Comparison of ENCODE assay signal across 26 mouse cellular contexts in genomic region chr10:69527318-69527717, GRCm38 (mm10).
DNase-seq lines count a peak whose midpoint lies in the region; ATAC-seq lines count a peak whose summit lies in the region.
"Had no signal": no experiment of that assay in that cellular context is flagged by ENCODE, and none has a peak within 500 bp of the region (broad histone marks: within the 10 kb centered on the region; RNA-seq: fewer than 3 reads in every experiment).

No protein-coding gene starts in this region.

- no peak overlapping the region for H3K27ac ChIP-seq in embryonic facial prominence, embryonic 13.5 days
- no peak overlapping the region for H3K27ac ChIP-seq in embryonic facial prominence, embryonic 10.5 days (replicated peaks)
- 0 out of 2 replicates have a peak overlapping the region, but pooled peaks have one; percentile 13 for H3K27ac ChIP-seq in midbrain, embryonic 16.5 days (ENCODE audit: low read length)
- no peak overlapping the region for H3K27ac ChIP-seq in midbrain, embryonic 14.5 days (replicated peaks; ENCODE audit: low read depth, low read length)
- H3K27ac ChIP-seq in stomach, embryonic 16.5 days (ENCODE audit: low read length) = peak overlapping the region; percentile 64
- H3K27ac ChIP-seq in hindbrain, embryonic 10.5 days = no peak overlapping the region
- H3K27ac ChIP-seq: forebrain, embryonic 10.5 days; heart, embryonic 15.5 days; hindbrain, embryonic 12.5 days; intestine, embryonic 15.5 days had no signal

- H3K36me3 ChIP-seq in embryonic facial prominence, embryonic 13.5 days = no peaks in the 10 kb centered on the region
- H3K36me3 ChIP-seq in embryonic facial prominence, embryonic 10.5 days (replicated peaks) = no peaks in the 10 kb centered on the region
- no peaks in the 10 kb centered on the region for H3K36me3 ChIP-seq in midbrain, embryonic 16.5 days (ENCODE audit: control insufficient read depth, insufficient read depth, low read length)
- H3K36me3 ChIP-seq in midbrain, embryonic 14.5 days (ENCODE audit: control insufficient read depth, insufficient read depth, low read length) = no peaks in the 10 kb centered on the region
- H3K36me3 ChIP-seq in stomach, embryonic 16.5 days (ENCODE audit: control insufficient read depth, insufficient read depth, low read length) = no peaks in the 10 kb centered on the region
- no peaks in the 10 kb centered on the region for H3K36me3 ChIP-seq in hindbrain, embryonic 10.5 days
- H3K36me3 ChIP-seq: forebrain, embryonic 10.5 days; heart, embryonic 12.5 days; heart, embryonic 15.5 days; hindbrain, embryonic 12.5 days; intestine, embryonic 15.5 days had no signal

- H3K4me3 ChIP-seq in embryonic facial prominence, embryonic 13.5 days = no peak overlapping the region
- no peak overlapping the region for H3K4me3 ChIP-seq in embryonic facial prominence, embryonic 10.5 days
- no peak overlapping the region for H3K4me3 ChIP-seq in midbrain, embryonic 16.5 days (ENCODE audit: low read depth, low read length)
- H3K4me3 ChIP-seq in midbrain, embryonic 14.5 days (replicated peaks; ENCODE audit: low read depth, low read length) = no peak overlapping the region
- H3K4me3 ChIP-seq in stomach, embryonic 16.5 days (replicated peaks; ENCODE audit: low read length) = no peak overlapping the region
- H3K4me3 ChIP-seq in hindbrain, embryonic 10.5 days = no peak overlapping the region
- H3K4me3 ChIP-seq: erythroblast, embryonic 14.5 days; forebrain, embryonic 10.5 days; heart, embryonic 12.5 days; heart, embryonic 15.5 days; hindbrain, embryonic 12.5 days; intestine, embryonic 15.5 days had no signal

- H3K4me1 ChIP-seq in embryonic facial prominence, embryonic 13.5 days = peaks cover 7% of the 10 kb centered on the region
- peaks cover 21% of the 10 kb centered on the region for H3K4me1 ChIP-seq in embryonic facial prominence, embryonic 10.5 days
- H3K4me1 ChIP-seq in midbrain, embryonic 16.5 days (ENCODE audit: control insufficient read depth, insufficient read depth, low read length) = peaks cover 8% of the 10 kb centered on the region
- H3K4me1 ChIP-seq in midbrain, embryonic 14.5 days (ENCODE audit: control insufficient read depth, insufficient read depth, low read length) = 0 out of 2 replicates have a peak, but pooled peaks cover 1% of the 10 kb centered on the region
- no peaks in the 10 kb centered on the region for H3K4me1 ChIP-seq in stomach, embryonic 16.5 days (ENCODE audit: control insufficient read depth, insufficient read depth, low read length)
- peaks cover 5% of the 10 kb centered on the region for H3K4me1 ChIP-seq in hindbrain, embryonic 10.5 days (replicated peaks)
- H3K4me1 ChIP-seq: intestine, embryonic 15.5 days had no signal

- no peak overlapping the region for H3K9ac ChIP-seq in embryonic facial prominence, embryonic 13.5 days
- no peak overlapping the region for H3K9ac ChIP-seq in midbrain, embryonic 16.5 days (ENCODE audit: low read depth, low read length)
- H3K9ac ChIP-seq in midbrain, embryonic 14.5 days (replicated peaks; ENCODE audit: low read length) = no peak overlapping the region
- no peak overlapping the region for H3K9ac ChIP-seq in stomach, embryonic 16.5 days (ENCODE audit: low read length)
- H3K9ac ChIP-seq: heart, embryonic 12.5 days; heart, embryonic 15.5 days; hindbrain, embryonic 12.5 days; intestine, embryonic 15.5 days had no signal

- H3K9me3 ChIP-seq in embryonic facial prominence, embryonic 13.5 days = no peaks in the 10 kb centered on the region
- no peaks in the 10 kb centered on the region for H3K9me3 ChIP-seq in embryonic facial prominence, embryonic 10.5 days
- H3K9me3 ChIP-seq in midbrain, embryonic 16.5 days (replicated peaks; ENCODE audit: control insufficient read depth, low read length, poor library complexity, severe bottlenecking) = no peaks in the 10 kb centered on the region
- no peaks in the 10 kb centered on the region for H3K9me3 ChIP-seq in midbrain, embryonic 14.5 days (ENCODE audit: control insufficient read depth, low read length)
- H3K9me3 ChIP-seq in stomach, embryonic 16.5 days (replicated peaks; ENCODE audit: control insufficient read depth, low read length) = no peaks in the 10 kb centered on the region
- no peaks in the 10 kb centered on the region for H3K9me3 ChIP-seq in hindbrain, embryonic 10.5 days
- H3K9me3 ChIP-seq: forebrain, embryonic 10.5 days; heart, embryonic 15.5 days; hindbrain, embryonic 12.5 days; intestine, embryonic 15.5 days had no signal

- H3K27me3 ChIP-seq in embryonic facial prominence, embryonic 13.5 days = no peaks in the 10 kb centered on the region
- no peaks in the 10 kb centered on the region for H3K27me3 ChIP-seq in embryonic facial prominence, embryonic 10.5 days (replicated peaks; ENCODE audit: low read depth, poor library complexity, severe bottlenecking)
- H3K27me3 ChIP-seq in midbrain, embryonic 16.5 days (ENCODE audit: control insufficient read depth, insufficient read depth, low read depth, low read length) = no peaks in the 10 kb centered on the region
- no peaks in the 10 kb centered on the region for H3K27me3 ChIP-seq in midbrain, embryonic 14.5 days (ENCODE audit: control insufficient read depth, insufficient read depth, low read length)
- no peaks in the 10 kb centered on the region for H3K27me3 ChIP-seq in stomach, embryonic 16.5 days (ENCODE audit: control insufficient read depth, insufficient read depth, low read length)
- H3K27me3 ChIP-seq in hindbrain, embryonic 10.5 days (ENCODE audit: insufficient read depth, poor library complexity, severe bottlenecking) = no peaks in the 10 kb centered on the region
- H3K27me3 ChIP-seq: heart, embryonic 12.5 days; heart, embryonic 15.5 days; hindbrain, embryonic 12.5 days; intestine, embryonic 15.5 days had no signal

- ATAC-seq in embryonic facial prominence, embryonic 13.5 days (ENCODE audit: insufficient number of reproducible peaks, insufficient read depth, low FRiP score, low TSS enrichment, low read depth) = peak; percentile 49; the same call in 1 of the 2 replicates
- ATAC-seq in midbrain, embryonic 16.5 days = no peak
- no peak for ATAC-seq in midbrain, embryonic 14.5 days (ENCODE audit: low FRiP score, low TSS enrichment)
- 0 out of 2 replicates have a peak, but pooled peaks have one; percentile 21 for ATAC-seq in stomach, embryonic 16.5 days (ENCODE audit: insufficient read depth, low FRiP score)
- ATAC-seq: activated CD4-positive, CD25-positive, alpha-beta regulatory T cell, adult 4 months; forebrain, embryonic 14.5 days; hindbrain, embryonic 16.5 days; intestine, embryonic 15.5 days had no signal

- H3K4me2 ChIP-seq in embryonic facial prominence, embryonic 13.5 days = peak overlapping the region; percentile 9; the same call in 1 of the 2 replicates
- H3K4me2 ChIP-seq in midbrain, embryonic 16.5 days (ENCODE audit: low read length) = no peak overlapping the region
- no peak overlapping the region for H3K4me2 ChIP-seq in midbrain, embryonic 14.5 days (ENCODE audit: low read length)
- no peak overlapping the region for H3K4me2 ChIP-seq in stomach, embryonic 16.5 days (ENCODE audit: low read depth, low read length)
- H3K4me2 ChIP-seq: heart, embryonic 12.5 days; heart, embryonic 15.5 days; hindbrain, embryonic 12.5 days; intestine, embryonic 15.5 days had no signal

- DNase-seq in embryonic facial prominence, embryonic 10.5 days (ENCODE audit: low spot score) = no peak
- no peak for DNase-seq in midbrain, embryonic 14.5 days
- no peak for DNase-seq in gastrocnemius, postnatal 25 days
- DNase-seq in hindbrain, embryonic 10.5 days (ENCODE audit: low spot score) = no peak
- DNase-seq: adrenal gland, adult 8-10 months; adrenal gland, postnatal 36 days; cerebellum, adult 18-20 months; cerebellum, adult 9-11 months; cerebellum, postnatal 25 days; gastrocnemius, postnatal 36 days; heart, adult 18-20 months; heart, postnatal 10 days; heart, postnatal 4 days; kidney, adult 11 months had no signal

- 72% methylated on average over 10 of the region's 10 CpGs for WGBS in embryonic facial prominence, embryonic 13.5 days
- 86% methylated on average over 10 of the region's 10 CpGs for WGBS in embryonic facial prominence, embryonic 10.5 days
- 62% methylated on average over 10 of the region's 10 CpGs for WGBS in midbrain, embryonic 16.5 days
- WGBS in midbrain, embryonic 14.5 days = 52% methylated on average over 10 of the region's 10 CpGs
- 75% methylated on average over 10 of the region's 10 CpGs for WGBS in stomach, embryonic 16.5 days
- 88% methylated on average over 10 of the region's 10 CpGs for WGBS in hindbrain, embryonic 10.5 days

Comparison
In these comparisons a context has a peak if more than half of its experiments do, and no peak if none do; other contexts are left out.
1. H3K27ac ChIP-seq: peak in midbrain, embryonic 16.5 days (single experiment) and stomach, embryonic 16.5 days (single experiment); none in embryonic facial prominence, embryonic 13.5 days (single experiment), embryonic facial prominence, embryonic 10.5 days (single experiment), midbrain, embryonic 14.5 days (single experiment) and hindbrain, embryonic 10.5 days (single experiment).
2. ATAC-seq: peak in embryonic facial prominence, embryonic 13.5 days (single experiment) and stomach, embryonic 16.5 days (single experiment); none in midbrain, embryonic 16.5 days (single experiment) and midbrain, embryonic 14.5 days (single experiment).